Mouse (Mus musculus): ENCODE results near the gene Vgll3.
A peak's percentile ranks its signal among the peaks of the same experiment; 100 is the strongest.

The Vgll3 gene

DNA sequence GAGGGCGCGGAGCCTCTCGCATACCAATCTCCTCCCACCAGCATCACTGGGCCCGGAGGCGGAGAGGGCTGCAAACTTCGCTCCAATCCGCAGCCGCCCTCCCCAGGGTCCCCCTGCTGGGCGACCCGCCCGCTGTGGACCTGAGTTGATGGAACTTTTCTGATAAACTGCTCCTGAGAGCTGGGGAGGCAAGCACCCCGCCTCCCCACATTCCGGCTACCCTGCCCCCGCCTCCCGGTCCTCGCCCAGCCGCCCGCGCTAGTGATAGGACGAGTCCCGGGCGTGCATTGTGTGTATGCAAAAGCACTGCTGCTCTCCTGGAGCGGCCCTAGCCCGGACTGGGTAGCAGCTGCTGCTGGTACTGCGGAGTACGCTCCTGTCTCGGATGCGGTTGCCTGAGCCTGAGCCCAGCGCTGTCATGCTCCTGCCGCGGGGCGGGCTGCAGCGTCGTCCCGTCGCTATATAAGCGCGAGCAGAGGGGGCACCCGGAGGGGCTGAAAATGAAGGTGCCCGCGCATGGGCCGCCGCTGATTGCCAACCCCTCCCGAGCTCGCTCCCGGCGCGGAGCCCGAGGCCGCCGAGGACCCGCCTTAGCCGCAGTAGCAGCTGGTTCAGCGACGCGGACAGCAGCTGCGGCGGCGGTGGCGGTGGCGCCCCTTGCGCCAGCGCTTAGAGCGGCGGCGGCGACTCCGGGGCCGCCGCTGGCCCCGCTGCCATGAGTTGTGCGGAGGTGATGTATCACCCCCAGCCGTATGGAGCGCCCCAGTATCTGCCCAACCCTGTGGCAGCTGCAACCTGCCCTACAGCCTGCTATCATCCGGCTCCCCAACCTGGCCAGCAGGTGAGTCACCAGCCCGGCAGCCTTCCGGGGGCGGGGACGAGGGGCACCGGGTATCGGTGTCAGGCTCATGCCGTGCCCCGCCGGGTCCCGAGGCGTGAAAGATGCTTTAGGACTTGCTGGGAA lies at the start of gene Vgll3:
Gene Vgll3 (plus strand): TSS at position 340 of the 964 bp plus-strand sequence.
- DNase-seq = peak; percentile 67 to 85

DNA sequence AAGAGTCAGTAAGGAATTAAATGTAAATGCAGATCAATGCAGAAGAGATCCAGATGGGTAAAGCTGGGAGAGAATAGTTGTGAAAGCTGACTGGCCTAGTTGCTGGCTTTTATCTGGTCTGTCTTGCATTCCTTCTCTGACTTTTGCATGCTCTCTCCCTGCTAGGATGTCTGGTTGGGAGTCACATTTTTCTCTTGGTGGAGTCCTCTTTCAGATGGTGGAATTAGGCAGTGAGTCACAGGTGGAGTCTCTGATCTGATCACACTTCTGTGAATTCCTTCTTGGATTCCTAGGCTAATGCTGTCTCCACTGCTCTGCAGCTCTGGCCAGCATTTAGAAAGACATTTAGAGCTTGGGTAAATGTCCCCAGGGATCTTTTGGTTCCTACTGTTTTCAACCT lies 49.1 kb upstream of the Vgll3 start:
- no peak for DNase-seq

DNA sequence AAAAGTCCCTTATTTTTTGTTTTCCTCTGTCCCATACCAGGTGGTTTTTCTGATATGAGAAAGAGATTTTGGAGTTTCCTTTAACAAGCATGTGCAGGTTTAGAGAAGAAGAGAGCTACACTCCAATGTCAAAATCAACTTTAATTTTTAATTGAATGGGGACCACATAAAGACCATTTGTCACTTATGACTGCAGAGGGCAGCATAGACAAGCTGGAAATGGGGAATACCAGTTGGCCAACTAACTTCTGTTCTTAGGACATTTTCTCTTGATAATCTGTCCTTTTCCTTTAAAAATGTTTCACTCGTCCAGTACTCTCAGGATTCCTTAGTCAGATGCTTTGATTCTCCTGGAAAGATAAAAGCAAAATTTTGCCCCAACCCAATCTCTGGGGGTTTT lies 29.1 kb upstream of the Vgll3 start:
- no peak for DNase-seq

DNA sequence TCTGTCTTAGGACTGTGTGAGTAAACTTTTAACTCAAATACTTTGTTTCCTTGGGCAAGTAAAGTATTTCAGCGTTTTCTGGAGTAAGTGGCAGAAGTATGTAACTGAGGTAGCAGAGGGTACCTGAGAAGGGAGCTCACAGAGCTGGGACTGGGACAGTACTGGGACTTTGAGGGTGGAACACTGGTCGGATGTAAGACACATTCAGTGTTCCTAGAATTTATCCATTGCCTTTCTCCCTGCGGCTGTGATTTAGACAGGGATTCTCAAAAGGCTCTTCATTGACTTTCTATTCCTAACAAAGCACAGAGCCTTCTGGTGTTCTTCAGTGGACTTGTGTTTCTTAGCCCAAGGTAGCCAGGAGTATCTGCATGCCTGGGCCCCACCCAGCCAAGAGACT lies 1.0 kb downstream of the Vgll3 start:
- no peak for DNase-seq

DNA sequence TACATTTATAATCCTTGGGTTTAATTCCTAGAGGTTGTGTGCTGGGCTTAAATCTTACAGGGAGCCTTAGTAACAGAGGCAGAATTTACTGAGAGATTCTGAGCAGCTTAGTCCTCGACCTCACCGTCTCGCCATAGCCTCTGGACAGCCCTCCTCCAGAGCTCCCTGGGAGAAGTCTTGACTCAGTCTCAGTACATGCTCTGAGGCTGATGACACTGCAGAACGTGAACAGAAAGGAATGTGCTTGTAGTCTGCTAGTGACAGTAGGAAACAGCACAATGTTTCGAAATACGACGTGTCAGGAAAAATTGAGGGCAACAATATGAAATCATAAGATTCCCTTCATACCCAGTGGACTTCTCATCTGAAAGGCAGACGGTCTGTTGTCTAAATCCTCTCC lies 3.7 kb downstream of the Vgll3 start:
- no peak for DNase-seq

DNA sequence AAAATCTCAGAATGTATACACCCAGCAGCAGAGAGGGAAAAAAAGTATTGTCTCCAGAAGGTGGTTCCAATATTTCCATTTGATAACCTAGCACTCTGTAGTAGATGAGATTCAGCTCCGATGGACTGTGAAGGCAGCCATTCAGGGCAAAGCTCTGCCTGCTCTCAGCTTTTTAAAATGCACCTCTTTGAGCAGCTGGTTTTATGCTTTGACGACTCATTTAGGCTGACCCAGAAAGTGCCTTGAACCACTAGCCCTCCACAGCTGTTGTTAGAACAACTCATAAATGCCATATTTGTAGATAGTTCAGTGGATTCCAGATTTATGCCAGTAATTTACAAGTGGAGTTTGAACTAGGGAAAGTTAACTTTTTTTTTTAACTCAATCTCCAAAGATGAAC lies 5.7 kb downstream of the Vgll3 start:
- DNase-seq = no peak

DNA sequence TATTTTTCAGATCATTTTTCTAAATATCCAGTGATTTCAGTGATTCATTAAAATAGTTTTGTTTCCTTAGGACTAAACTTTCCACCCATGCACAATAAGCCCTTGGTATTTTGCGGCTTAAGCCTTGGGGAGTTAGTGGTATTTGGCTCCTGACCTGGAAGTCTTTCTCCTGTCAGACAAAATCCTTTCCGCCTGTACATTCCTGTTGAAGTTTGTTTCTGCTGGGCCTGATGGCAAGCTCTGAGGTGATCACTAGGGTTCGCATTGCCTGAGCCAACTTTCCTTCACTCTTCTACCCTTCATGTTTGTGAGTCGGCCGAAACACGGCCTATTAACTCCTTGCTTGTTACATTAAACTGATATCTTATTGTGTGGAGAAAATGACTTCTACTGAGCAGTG lies 8.7 kb downstream of the Vgll3 start:
- no peak for DNase-seq

DNA sequence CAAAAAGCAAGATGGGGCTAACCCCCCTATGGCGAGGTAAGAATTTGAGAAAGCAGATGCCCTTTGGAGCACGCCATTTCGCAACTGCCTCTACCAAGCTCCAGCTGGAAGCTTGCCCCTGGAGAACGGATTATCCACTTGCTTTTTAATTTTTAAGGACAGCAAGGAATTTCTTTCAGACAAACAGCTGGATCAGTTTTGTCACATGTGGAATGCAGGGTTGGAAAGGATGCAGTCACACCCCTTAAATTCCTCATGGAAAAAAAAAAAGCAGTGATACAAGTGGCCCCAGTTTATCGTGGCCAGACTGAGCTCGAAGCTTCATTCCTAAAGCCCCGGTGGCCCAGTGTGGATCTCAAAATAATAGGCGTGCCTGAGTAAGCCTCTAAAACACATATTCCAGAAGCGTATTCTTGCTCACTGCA lies 13.1 kb downstream of the Vgll3 start:
- peak; percentile 31 to 65 for DNase-seq

DNA sequence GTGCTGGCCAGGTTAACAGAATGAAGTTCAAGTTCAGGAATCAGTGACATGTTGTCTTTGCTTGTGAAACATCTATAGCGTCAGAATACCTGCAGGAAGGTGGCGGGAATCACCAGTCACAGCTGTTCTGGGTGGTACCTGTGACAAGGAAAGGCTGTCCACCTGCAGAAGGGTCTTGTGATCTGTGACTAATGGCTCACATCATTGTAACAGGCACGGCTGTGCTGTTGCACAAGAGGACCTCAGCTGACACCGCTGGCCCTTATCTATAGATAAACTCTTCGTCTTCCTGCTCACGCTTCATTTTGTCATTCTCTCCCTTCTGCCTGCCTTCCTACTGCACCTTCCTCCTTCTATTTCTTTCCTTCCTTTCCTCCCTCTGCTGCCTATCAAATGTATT lies 14.0 kb downstream of the Vgll3 start:
- no peak for DNase-seq

DNA sequence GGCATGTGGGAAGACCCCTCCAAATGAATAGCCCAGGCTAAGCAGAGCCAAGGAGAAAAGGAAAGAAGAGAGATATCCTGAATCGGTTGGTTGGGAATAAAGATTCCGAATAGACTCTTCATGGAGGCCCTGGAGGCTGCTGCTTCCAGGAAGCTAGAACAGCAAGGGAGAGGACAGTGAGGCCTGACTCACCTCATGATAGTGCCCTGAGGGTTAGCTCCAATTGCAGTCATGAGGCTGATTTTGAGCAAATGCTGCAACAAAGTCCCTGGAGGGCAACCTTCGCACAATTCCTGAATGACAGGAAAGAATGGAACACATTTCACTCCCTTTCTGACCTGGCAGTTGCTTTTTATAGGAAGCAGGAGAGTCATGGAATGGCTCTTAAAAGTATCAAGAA lies 19.7 kb downstream of the Vgll3 start:
- DNase-seq = no peak

DNA sequence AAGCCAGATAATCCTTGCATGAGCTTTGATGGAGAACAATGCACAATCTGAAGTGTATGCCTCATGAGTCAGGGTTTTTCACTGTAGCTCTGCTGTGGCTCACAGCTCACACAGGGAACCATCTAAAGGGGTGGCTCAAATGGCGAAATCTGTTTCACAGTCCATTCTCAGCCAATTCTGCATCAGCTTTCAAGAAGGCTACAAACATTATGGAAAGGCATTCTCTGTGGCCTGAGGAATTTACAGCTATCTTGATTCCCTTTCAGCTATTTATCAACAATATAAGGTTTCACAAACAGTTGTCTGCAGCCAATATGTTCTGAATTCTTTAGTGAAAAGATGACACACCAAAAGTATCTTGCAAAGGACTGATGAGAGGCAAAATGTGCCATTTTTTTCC lies 35.1 kb downstream of the Vgll3 start:
- no peak for DNase-seq

DNA sequence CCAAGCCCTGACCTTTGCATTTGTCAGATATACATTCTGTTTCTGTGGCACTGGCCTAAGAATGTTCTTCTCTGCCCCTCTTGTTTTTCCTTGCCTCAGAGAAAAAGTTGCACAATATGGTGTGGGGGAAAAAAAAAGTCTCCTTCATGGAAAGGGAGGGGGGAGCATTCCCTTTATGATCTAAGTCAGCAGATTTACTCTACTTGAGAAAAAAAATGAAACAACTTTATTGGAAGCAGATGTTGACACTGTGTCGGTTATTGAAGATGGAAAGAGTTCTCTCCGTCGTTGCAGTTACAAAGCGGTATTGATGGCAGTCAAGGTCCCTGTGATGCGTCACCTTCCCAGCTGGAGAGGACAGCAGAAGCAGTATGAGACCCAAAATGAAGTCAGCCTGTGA lies 49.4 kb downstream of the Vgll3 start:
- DNase-seq = no peak

DNA sequence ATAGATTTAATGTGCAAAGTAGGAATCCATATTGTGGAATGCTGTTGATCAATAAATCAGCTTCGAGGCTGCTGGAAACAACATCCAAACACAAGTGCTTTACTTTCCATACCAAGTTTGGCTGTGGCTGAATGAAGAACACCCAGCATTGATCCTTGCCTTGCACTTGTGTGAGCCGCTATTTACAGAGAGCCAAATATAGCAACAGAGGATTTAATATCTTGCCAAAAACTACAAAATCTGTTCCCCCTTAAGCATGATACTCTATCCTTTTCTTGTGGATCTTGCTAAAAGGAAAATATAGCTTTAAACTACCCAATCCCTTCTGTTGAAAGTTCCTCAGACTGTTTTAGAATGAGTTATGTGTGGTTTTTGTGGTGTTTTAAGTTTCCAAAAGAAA lies 52.9 kb downstream of the Vgll3 start:
- no peak for DNase-seq

DNA sequence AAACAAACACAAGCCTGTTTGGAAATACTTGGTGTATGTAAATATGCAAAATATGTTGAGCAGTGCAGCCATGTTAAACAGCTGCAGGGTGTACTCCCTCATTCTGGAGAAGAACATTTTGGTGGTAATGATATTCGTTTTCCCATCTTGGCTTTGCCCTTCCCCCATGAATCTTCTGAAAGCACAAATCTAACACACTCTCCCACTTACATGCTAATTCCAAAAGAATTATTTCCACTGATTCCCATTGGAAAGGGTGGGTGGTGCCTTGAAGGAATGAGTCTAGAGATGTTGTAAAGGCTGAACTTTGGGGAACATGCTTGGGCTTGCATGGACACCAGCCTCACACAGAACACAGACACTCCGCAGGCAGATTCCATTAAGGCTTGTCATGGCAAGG lies 53.9 kb downstream of the Vgll3 start:
- peak; percentile 4 to 21 for DNase-seq

DNA sequence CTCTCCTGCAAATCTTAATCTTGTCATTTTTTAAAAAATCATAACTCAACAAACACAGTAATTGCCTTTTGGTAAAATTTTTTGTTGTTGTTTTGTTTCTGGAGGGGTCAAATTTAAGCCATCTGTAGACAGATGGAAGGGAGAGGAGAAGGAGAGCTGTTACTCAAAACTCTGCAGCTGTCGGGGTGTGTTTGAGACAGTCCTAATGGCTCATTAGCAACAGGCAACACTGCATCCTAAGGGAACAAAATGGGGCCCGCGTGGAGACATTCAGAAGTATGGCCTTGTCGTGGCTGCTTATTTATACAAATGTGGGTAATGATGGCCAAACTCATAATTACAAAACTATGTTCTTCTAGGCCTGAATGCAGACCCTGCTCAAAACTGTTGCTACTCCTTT lies 73.9 kb downstream of the Vgll3 start:
- peak; percentile 32 to 68 for DNase-seq
